Mouse (Mus musculus) lung, postnatal 0 days (tissue): ENCODE data around the gene Kazn. TPM values are rescaled to one million over a fixed set of nuclear protein-coding genes. Genes with fewer than 3 reads are reported as not detected.

Experiments
- ATAC-seq: fragments of 200-750 bp; cut with Nextera tagmentation; 2 replicates; pipeline ENCODE4 v1.8.0; 2017; ENCODE audit warnings: moderate library complexity
- DNase-seq: peaks from one replicate; pipeline ENCODE4 v3.0.0-alpha.2; 2016; ENCODE audit warnings: low spot score
- H3K27ac ChIP-seq: fragments of 300-500 bp; sonication (generic); 2 replicates; pipeline ENCODE4 v1.5.1; 2014; ENCODE audit warnings: antibody characterized with exemption, mild to moderate bottlenecking, low read length, mixed read lengths
- H3K27me3 ChIP-seq: fragments of 300-500 bp; sonication (generic); replicated peaks from 2 replicates; pipeline ENCODE4 v1.6.1; 2014; ENCODE audit warnings: low read length, mixed read lengths; ENCODE audit not compliant: insufficient read depth
- H3K36me3 ChIP-seq: fragments of 300-500 bp; sonication (generic); 2 replicates; pipeline ENCODE4 v1.6.1; 2014; ENCODE audit warnings: low read length, mixed read lengths; ENCODE audit not compliant: insufficient read depth
- H3K4me1 ChIP-seq: fragments of 300-500 bp; sonication (generic); 2 replicates; pipeline ENCODE4 v1.6.1; 2014; ENCODE audit warnings: antibody characterized with exemption, low read depth, low read length, mixed read lengths; ENCODE audit not compliant: insufficient read depth
- H3K4me2 ChIP-seq: fragments of 300-500 bp; sonication (generic); replicated peaks from 2 replicates; pipeline ENCODE4 v1.6.1; 2014; ENCODE audit warnings: low read depth, mild to moderate bottlenecking, low read length, moderate library complexity, mixed read lengths
- H3K4me3 ChIP-seq: fragments of 300-500 bp; sonication (generic); 2 replicates; pipeline ENCODE4 v1.5.1; 2014; ENCODE audit warnings: low read depth, low read length
- H3K9ac ChIP-seq: fragments of 300-500 bp; sonication (generic); replicated peaks from 2 replicates; pipeline ENCODE4 v1.6.1; 2014; ENCODE audit warnings: low read depth, mild to moderate bottlenecking
- H3K9me3 ChIP-seq: fragments of 300-500 bp; sonication (generic); 2 replicates; pipeline ENCODE4 v1.6.1; 2016; ENCODE audit warnings: low read length, mixed read lengths
- CTCF ChIP-seq: IDR thresholded peaks from 2 replicates; pipeline ENCODE4 v1.5.1; 2016; ENCODE audit warnings: antibody characterized with exemption, mild to moderate bottlenecking
- EP300 ChIP-seq: IDR thresholded peaks from 2 replicates; pipeline ENCODE4 v1.6.1; 2016; ENCODE audit warnings: antibody characterized with exemption, mild to moderate bottlenecking, control low read depth
- WGBS: fragments of 180-500 bp; shearing (Covaris S2); extraction: QIAGEN DNeasy Blood & Tissue Kit; methylation state at CpG from one replicate; pipeline ENCODE4 v1.1.7; 2014; 5-methylcytosine and 5-hydroxymethylcytosine counted together
- polyA plus RNA-seq: library from polyadenylated mRNA; unstranded; fragments of >200 nt; fragmentation: Nextera tagmentation; extraction: Ambion mirVana; gene quantifications from 2 replicates; pipeline ENCODE4 v1.2.1, GENCODE M21; 2015

Kazn gene
- polyA plus RNA-seq, 1 experiment from 2014 or later: 6.0 TPM

DNA sequence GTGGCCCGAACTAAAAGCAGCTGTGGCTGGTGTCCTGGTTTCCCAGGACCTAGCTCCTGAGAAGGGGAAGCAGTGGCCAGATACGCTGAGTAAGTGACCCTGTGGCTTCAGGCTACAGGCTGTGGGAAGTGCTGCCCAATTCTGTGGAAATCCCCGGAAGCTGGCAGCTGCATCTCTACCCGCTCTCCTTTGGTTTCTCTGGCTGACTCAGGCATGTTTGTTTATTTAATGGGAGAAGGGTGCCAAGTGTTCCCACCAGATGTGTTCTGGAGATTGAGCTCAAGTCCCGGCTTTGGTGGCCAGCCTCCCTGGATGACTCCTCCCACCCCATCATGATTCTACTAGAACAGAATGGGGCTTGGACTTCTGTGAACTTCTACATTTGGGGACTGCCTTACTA, 141.3 kb downstream of the Kazn start:
- H3K4me3 ChIP-seq: no peak overlapping the region
- peaks cover 8% of the 10 kb centered on the region; the same call in 1 of the 2 replicates for H3K4me1 ChIP-seq
- H3K27me3 ChIP-seq: no peaks in the 10 kb centered on the region
- 7% methylated on average over 5 of the region's 5 CpGs for WGBS
- ATAC-seq (peak; percentile 89), DNase-seq (peak; percentile 95)
- H3K36me3 ChIP-seq: no peaks in the 10 kb centered on the region
- no peak overlapping the region for H3K9ac ChIP-seq
- H3K27ac ChIP-seq: peak overlapping the region; percentile 73
- no peaks in the 10 kb centered on the region for H3K9me3 ChIP-seq
- peak; percentile 83 for TF ChIP-seq EP300
- no peak for TF ChIP-seq CTCF
- peak overlapping the region; percentile 49 for H3K4me2 ChIP-seq

DNA sequence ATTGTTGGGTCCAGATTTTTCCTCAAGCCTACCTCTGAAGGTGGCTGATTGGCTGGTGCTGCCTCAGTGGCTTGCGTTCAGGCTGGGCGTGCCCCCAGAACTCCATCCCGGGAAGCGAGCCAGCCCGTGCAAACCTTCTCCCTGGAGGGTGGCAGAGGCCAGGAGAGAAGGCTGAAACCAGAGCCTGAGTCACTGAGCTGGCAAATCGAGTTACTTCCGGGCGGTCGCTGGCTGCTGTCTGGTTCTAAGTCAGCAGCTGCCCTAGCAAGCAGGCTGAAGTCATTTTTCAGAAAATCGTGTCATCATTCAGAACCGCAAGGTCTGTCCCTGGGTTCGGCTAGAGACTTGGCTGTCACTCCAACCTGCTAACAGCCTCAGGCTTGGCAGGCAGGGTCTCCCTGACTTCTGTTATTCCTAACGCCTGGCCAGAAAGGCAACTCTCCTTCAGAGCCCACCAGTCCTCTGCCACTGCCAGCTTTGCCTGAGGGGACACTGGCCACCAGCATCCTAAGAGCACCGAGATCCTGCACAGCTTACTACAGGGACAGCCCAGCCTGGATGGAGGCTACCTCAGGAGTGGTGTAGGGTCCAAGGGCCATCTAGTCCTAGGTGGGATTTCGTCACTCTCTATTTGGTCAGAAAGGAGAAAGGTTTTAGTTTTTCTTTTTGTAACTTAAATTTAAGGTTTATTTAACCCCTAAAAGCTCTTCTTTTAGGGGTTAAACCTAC, 143.5 kb downstream of the Kazn start:
- WGBS: 48% methylated on average over 15 of the region's 15 CpGs
- no peaks in the 10 kb centered on the region for H3K36me3 ChIP-seq
- no peaks in the 10 kb centered on the region for H3K27me3 ChIP-seq
- H3K9me3 ChIP-seq: no peaks in the 10 kb centered on the region
- no peak overlapping the region for H3K9ac ChIP-seq
- DNase-seq: peak; percentile 48
- no peak overlapping the region for H3K27ac ChIP-seq
- TF ChIP-seq CTCF (no peak), EP300 (no peak)
- H3K4me1 ChIP-seq: peaks cover 8% of the 10 kb centered on the region; the same call in 1 of the 2 replicates
- H3K4me3 ChIP-seq: no peak overlapping the region
- no peak overlapping the region for H3K4me2 ChIP-seq
- ATAC-seq: no peak

DNA sequence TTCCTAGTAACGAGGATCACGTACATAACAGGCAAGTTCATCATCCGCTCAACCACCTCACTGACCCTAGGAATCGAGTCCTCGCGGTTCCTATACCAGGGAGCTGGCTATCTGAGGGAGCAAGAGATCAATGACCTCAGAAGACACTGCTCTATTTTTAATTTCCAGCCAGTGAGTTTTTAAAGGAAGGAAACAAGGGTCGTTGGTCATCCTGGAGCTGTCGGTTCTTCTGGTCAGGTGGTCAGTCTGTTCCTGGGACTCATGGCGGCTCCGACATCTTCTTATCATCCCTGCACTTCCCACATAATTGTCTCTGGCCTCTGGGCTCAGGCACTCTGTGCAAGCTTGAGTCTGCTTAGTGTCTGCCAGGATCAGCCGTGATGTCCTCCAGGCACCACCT, 144.8 kb downstream of the Kazn start:
- Histone ChIP-seq H3K36me3 (no peaks in the 10 kb centered on the region), H3K9ac (no peak overlapping the region), H3K27ac (no peak overlapping the region), H3K9me3 (no peaks in the 10 kb centered on the region), H3K4me1 (peaks cover 8% of the 10 kb centered on the region; the same call in 1 of the 2 replicates), H3K27me3 (no peaks in the 10 kb centered on the region), H3K4me3 (no peak overlapping the region), H3K4me2 (no peak overlapping the region)
- DNase-seq (no peak), ATAC-seq (no peak)
- 68% methylated on average over 11 of the region's 11 CpGs for WGBS
- TF ChIP-seq EP300 (no peak), CTCF (no peak)

DNA sequence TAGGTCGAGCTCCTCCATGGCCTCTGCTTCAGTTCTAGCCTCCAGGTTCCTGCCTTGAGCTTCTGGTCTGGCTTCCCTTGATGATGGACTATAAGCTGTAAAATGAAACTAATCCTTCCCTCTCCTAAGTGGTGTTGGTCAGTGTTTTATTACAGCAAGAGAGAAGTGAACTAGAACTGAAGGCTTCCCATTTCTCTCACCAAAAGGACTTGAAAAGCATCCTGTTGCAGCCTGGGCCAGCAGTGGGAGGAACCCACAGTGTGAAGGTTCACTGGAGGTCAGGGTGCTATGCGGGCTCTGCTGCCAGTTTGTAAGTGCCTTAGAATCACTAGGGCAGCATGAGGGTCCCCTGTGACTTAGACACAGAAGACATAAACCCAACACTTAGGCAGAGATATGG, 148.1 kb downstream of the Kazn start:
- Histone ChIP-seq H3K9ac (no peak overlapping the region), H3K4me2 (no peak overlapping the region), H3K27me3 (no peaks in the 10 kb centered on the region), H3K4me3 (no peak overlapping the region), H3K4me1 (0 out of 2 replicates have a peak, but pooled peaks cover 5% of the 10 kb centered on the region), H3K27ac (no peak overlapping the region), H3K9me3 (no peaks in the 10 kb centered on the region), H3K36me3 (no peaks in the 10 kb centered on the region)
- WGBS: 62% methylated on average over 2 of the region's 2 CpGs
- ATAC-seq: no peak
- TF ChIP-seq CTCF: no peak
- no peak for TF ChIP-seq EP300
- no peak for DNase-seq

DNA sequence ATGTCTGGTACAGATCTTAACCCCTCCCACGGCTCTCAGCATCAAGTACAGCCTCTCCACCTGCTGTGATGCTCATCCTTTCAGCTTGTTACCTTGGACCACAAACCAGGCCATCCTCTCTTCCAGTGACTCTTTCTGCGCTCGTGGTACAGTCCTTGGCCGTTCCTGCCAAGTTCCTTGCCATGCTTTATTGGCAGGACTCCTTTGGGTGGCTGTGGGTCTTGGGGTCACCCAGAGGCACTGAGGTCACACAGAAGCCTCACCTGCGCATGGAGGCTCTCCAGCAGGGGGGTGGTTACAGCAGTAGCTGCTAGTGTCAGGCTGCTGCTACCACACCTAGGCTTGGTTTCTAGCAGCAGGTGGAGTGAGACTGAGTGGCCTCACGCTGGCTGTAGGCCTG, 149.2 kb downstream of the Kazn start:
- 72% methylated on average over 6 of the region's 6 CpGs for WGBS
- ATAC-seq: no peak
- no peak overlapping the region for H3K27ac ChIP-seq
- H3K9ac ChIP-seq: no peak overlapping the region
- no peaks in the 10 kb centered on the region for H3K4me1 ChIP-seq
- H3K36me3 ChIP-seq: no peaks in the 10 kb centered on the region
- no peaks in the 10 kb centered on the region for H3K9me3 ChIP-seq
- H3K4me2 ChIP-seq: no peak overlapping the region
- H3K27me3 ChIP-seq: no peaks in the 10 kb centered on the region
- no peak overlapping the region for H3K4me3 ChIP-seq
- TF ChIP-seq CTCF (no peak), EP300 (no peak)
- no peak for DNase-seq

DNA sequence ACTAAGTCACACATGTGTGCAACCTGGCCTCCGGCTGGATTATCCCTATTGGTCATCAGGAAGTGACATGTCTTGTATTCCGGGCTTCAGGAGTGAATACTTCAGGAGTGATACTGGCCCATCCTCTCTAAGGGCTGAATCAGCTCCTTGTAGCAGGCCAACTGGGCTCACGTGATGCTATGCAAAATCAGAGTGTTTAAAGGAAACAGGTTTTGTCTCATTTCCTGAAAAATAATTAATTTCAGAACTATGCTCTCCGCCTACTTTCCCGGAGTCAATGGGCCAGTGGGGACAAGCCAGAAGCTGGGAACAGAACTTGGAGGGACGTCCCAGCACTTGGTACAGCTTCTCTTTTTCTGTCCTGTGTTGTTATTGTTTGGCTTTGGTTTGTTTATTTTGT, 150.4 kb downstream of the Kazn start:
- WGBS: 59% methylated on average over 6 of the region's 6 CpGs

More for the DNA sequence above, 150.4 kb downstream of the Kazn start:
- H3K27ac ChIP-seq: no peak overlapping the region
- H3K4me2 ChIP-seq: no peak overlapping the region
- no peak for ATAC-seq
- no peak overlapping the region for H3K4me3 ChIP-seq
- no peak overlapping the region for H3K9ac ChIP-seq
- no peaks in the 10 kb centered on the region for H3K36me3 ChIP-seq
- no peak for DNase-seq
- H3K4me1 ChIP-seq: no peaks in the 10 kb centered on the region
- no peaks in the 10 kb centered on the region for H3K27me3 ChIP-seq
- no peaks in the 10 kb centered on the region for H3K9me3 ChIP-seq
- TF ChIP-seq EP300: no peak
- TF ChIP-seq CTCF: no peak
